Mouse (Mus musculus) adrenal gland, adult 8-10 months (tissue): ENCODE results near the gene Coq10b. TPM values are rescaled to one million over a fixed set of nuclear protein-coding genes. Genes with fewer than 3 reads are reported as not detected.
A peak's percentile ranks its signal among the peaks of the same experiment; 100 is the strongest.
"Not testable (repeated sequence)": the region's sequence is repeated elsewhere in the genome, so short reads cannot be mapped to it uniquely, and the experiment has no call there.

ENCODE experiments used
- DNase-seq: peaks from one replicate; pipeline ENCODE4 v3.0.0; 2022
- total RNA-seq, 4 experiments: library from RNA; stranded (reverse); gene quantifications; 2 replicates each; pipeline ENCODE4 v1.2.4; 2022

Coq10b gene
- total RNA-seq, 4 experiments from 2014 or later: 100 to 138 (median 107) TPM

DNA sequence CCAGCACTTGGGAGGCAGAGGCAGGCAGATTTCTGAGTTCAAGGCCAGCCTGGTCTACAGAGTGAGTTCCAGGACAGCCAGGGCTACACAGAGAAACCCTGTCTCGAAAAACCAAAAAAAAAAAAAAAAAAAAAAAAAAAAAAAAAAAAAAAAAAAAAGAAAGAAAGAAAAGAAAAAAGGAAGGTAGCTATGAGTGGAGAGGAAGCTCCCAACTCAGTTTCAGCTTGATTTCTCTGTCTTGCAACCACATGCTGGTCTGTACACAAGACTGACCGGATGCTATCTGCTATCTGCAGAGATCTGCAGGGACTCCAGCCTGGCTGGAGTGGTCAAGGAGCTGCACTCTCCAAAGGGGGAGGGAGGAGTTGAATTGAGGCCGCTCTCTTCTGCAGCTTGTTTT is 5.8 kb downstream of the Coq10b start:
- DNase-seq: not testable (repeated sequence)

DNA sequence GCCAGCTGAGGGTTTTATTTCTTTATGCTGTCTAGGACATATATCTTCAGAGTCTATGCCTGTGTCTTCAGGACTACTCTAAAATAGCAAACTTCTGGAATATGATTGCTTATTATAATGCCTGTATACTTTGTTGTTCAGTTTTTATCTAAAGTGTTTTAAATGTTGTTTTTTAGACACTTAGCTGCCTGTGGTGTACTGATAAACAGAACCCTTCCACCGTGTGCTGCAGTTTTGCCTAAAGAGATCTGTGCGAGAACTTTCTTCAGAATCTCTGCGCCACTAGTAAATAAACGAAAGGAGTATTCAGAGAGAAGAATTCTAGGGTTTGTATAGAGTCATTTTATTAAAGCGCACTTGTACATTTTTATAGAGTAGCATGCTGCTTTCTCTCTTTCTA is 8.5 kb downstream of the Coq10b start:
- DNase-seq: no peak

DNA sequence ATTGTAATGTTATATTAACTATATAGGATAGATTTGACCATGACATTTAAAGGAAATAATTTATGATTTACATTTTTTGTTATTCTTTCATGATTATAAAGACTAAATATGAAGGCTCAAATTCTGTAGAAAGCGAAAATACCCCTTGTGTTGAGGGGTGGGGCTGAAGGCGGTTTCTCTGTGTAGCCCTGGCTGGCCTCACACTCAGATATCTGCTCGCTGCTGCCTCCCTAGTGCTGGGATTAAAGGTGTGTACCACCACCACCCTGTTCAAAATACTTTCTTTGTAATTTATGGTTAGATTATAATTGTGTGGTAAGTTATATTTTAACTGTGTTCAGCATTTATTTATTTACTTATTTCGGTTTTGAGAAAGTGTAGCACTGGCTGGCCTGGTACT is 9.2 kb downstream of the Coq10b start:
- DNase-seq: no peak

DNA sequence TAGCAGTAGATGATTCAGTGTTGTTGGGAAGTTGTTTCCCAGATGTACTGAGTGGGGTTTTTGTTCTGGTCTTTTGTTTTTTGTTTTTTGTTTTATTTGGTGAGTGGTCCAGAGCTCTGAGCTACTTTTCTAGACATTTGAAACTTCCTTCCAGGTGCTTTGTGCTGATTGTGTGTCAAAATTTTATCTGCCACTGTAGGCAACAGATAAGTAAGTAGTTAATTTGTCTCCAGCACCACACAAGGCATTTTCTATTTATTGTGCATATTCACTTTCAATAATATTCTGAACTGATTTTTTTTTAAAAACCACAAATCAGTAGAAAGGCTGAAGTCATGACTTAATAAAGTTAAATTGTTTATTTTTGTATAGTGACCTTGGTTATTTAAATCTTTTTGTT is 19.8 kb downstream of the Coq10b start:
- not testable (repeated sequence) for DNase-seq

DNA sequence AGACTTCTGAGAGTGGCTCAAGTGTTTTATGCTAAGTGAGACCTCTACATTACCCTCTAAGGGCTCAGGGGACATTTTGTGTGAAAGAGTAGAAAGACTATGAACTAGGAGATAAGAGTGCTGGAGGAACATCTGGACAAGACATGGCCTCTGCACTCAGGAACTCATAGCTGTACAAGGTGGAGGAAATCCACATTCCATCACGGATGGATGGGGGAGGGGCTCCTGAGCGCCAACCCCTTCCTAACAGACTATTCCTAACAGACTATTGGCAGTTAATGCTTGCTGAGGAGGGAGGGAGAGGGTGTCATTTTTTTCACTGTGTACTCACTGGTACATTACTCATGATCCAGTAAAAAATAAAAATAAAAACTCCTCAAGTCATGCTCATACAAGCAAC is 22.2 kb downstream of the Coq10b start:
- no peak for DNase-seq

DNA sequence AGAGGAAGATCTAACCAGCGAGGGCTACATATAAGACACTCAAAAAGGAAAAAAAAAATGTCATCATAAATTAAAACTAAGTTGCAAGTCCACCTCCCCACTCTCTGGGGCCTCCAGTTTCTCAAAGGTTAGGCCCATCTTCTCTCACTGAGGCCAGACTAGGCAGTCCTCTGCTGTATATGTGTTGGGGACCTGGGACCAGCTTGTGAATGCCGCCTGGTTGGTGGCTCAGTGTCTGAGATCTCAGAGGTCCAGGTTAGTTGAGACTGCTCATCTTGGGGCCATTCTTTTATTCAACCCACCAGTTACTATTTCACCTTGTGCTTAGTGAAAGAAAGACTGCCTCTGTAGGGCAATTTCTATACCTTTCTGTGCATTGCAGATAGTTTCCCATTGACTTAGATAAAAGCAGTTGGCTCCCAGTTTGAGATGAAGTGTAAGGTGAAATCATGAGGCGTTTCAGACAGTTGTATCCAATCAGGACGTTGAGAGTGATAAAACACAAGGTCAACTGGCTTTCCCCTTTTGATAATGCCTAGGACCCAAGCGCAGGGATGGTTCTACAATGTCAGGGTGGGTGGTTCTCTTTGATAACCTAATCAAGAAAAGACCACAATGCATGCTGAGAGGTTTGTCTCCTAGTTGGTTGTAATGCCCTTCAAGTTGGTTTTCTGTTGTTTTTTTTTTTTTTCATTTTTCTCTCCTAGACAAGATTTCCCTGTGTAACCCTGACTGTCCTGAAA is 23.3 kb downstream of the Coq10b start:
- DNase-seq: no peak

DNA sequence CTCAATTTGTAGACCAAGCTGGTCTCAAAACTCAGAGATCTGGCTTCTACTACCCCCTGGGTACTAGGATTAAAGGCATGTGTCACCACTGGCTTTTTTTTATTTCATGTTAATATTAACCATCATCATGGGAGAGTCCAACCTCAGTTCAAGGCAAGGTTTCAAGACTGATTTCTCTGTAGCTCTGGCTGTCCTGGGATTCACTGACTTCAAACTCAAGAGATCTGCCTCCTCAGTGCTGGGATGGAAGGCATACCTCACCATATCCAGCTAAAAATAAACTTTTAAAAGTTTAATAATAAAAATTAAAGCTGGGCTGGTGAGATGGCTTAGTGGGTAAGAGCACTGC is 23.8 kb downstream of the Coq10b start:
- DNase-seq: no peak

DNA sequence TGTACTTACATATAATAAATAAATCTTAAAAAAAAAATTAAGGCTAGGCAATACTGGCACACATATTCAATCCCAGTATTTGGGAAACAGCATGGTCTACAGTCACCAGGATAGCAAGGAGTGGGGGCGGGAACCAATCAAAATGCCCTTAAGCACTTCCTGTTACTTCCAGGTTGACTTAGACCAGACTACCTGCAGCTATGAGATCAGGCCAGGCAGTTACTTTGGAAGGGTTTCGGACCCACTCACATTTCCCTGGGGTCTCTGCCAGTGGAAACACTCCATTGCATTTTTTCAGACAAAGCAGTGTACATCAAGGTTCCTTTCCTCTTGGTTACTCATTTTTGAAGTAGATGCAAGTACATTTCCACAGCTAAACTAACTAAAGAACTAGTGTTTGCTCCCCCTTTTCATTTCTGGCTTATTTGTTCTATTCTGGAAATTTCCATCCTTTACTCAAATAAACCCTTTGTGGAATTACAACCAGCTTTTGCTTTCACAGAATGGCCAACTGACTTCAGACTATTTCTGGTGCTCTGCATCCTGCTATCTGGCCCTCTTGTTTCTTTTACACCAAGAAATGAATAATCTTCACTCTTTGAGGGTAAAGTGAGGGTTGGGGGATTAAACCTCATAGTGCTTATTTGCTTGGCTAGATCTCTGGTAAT is 24.4 kb downstream of the Coq10b start:
- no peak for DNase-seq

DNA sequence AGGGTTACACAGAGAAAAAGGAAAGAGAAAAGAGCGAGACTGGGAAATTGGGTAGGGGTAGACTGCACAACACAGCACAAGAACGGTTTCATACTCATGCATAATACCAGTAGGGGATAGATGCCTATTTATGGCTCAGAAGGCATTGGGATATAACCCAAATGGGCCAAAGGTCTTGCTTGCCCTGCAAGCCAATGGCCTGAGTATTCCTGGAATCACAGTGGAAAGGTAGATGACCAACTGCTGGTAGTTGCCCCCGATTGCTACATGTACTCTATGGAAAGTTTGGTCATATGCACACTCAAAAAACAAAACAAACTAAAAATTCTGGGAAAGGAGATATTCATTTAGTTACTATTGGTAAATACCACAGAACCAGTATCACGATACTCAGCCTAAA is 27.1 kb downstream of the Coq10b start:
- DNase-seq: no peak

DNA sequence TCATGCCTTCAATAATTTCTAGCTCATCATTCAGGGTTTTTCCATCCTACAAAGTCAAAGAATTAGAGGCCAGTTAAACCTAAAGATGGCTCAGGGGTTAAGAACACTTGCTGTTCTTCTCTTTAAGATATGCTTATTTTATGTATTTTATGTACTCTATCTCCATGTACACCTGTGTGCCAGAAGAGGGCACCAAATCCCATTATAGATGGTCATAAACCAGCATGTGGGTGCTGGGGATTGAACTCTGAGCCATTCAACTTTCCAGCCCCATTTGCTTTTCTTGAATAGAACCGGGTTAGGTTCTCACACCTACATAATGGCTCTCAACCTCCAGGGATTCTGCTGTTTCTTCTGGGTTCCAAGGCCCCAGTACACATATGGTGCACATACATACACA is 29.5 kb downstream of the Coq10b start:
- DNase-seq: no peak

DNA sequence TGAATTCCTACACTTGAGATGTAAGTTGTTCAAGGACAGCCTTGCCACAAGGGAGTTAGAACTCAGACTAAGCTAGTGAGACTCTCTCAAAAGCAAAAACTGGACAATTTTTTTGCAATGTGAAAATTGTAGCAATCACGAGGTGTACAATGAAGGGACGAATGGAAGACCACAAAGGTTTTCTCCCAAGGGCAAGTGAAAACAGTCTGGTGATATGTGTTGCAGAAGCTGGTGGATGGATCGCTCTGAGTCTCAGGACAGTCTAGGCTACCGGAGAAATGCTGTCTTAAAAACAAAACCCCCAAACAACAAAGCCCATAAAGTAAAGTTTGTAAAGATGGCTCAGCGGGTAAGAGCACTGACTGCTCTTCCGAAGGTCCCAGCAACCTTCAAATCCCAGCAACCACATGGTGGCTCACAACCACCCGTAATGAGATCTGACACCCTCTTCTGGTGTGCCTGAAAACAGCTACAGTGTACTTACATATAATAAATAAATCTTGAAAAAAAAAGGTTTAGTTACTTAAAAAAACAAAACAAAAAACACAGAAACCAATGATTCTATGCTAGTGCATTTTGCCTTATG is 33.3 kb downstream of the Coq10b start:
- DNase-seq: no peak

DNA sequence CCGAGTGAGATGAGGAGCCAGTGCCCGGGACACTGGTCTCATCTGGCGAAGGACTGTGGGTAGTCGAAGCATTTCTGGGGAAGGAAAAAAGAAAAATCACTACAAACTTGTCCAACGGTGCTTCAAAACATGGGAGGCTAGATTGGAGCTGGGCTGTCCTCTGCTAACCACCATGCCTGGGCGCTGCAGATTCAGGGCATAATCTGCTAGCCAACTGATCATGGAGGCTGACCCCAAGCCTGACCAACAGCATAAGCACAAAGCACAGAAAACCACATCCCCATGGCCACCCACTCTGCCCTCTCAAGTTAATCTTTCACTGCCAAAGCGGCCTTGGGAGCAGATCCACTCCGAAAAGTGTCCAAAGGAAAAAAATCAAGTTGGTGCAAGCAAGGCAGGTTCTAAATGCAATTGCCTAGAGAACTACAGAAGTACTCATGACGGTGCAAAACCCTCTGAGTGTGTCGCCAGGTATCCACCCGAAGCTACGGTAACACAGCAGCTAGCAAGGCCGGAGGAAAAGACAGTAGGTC is 34.4 kb downstream of the Coq10b start:
- DNase-seq: no peak

DNA sequence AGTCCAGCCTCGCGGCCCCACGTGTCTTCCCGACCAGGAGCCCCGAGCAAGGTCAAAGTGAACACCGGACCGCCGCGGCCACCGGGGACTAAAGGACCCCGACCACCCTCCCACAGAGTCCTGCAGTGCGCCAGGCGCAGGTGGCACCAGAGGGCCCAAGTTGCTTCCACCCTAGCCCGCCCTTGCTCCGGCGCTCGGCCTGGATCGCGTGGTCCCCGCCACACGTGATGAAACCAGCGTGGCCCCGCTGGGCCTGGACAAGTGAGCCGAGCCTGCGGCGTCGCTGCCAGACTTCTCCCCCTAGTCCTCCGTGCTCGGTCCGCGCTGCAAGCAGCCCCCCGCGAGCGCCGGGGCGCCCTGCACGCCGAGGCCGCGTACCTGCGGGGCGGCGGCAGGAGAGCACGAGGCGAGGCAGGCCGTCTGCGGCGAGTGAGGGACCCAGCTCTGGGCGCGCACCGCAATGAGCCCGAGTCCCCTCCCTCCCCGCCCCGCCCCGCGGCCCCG is 34.9 kb downstream of the Coq10b start:
- DNase-seq: peak; percentile 65

DNA sequence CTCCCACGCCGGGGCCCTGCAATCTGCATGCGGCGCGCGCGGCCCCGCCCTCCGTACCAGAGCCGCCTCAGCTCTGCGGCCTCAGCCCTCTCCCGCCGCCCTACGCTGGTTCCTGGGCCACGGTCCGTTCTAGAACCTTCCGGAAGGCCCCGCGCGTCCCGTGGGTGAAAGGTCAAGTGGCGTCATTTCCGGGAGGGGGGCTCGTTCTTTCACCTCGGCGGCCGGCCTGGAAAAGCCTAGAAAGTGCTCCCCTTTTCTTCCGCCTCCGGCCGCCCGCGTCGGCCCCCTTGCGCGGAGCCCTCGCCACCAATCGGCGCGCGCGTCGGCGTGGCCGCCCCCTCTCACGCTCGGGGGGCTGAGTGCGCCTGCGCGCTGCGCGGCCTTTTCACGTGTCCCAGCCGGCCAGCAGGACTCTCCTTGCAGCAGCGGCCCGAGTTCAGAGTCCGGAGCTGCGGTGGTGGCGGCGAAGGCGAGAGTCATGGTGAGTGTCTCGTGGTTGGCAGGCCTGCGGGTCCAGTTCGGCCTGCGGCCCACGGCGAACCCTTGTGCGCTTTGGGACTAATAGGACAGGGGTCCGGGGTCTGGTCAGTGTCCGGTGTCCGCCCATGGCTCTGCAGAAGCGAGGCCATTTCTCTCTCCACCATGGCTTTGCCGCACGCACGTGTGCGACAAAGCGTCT is 35.5 kb downstream of the Coq10b start, which contains the start of the genes Hspe1 and Hspd1:
Hspe1 (plus strand) TSS at position 201 of the 679 bp plus-strand sequence.
Hspd1 (minus strand) TSS at position 312 of the 679 bp plus-strand sequence.
- DNase-seq: peak; percentile 98

DNA sequence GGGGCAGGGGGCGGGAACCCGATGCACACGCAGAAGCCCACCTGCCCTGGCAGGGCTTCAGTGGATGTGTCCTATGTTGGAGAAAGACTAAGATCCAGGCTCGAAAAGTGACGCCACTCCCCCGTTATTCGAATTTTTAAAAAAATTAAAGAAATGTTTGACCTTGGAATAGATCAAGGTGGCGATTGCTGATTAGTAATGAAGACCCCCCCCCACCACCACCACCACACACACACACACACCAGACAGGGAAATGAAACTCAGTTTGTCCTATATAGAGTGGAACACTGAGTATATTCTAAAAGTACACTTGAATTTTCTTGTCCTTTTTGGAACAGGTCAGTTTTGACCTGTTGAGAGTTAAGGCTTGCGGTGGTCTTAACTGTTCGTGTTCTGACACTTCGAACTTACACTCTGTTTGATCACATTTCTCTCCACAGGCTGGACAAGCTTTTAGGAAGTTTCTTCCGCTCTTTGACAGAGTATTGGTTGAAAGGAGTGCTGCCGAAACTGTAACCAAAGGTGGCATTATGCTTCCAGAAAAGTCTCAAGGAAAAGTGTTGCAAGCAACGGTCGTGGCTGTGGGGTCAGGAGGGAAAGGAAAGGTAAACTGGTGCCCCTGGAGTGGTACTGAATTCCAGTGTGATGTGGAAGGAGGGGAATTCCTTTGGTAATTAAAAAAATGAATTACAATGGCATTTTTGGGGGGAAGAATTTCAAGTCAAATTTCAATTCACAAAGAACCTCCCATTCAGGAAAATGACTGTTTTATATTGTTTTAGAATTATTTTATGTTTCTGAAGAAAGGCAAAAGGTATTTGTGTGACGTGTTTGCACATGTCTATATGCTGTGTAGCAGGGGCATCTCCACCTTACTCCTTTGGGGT is 36.3 kb downstream of the Coq10b start:
- no peak for DNase-seq

DNA sequence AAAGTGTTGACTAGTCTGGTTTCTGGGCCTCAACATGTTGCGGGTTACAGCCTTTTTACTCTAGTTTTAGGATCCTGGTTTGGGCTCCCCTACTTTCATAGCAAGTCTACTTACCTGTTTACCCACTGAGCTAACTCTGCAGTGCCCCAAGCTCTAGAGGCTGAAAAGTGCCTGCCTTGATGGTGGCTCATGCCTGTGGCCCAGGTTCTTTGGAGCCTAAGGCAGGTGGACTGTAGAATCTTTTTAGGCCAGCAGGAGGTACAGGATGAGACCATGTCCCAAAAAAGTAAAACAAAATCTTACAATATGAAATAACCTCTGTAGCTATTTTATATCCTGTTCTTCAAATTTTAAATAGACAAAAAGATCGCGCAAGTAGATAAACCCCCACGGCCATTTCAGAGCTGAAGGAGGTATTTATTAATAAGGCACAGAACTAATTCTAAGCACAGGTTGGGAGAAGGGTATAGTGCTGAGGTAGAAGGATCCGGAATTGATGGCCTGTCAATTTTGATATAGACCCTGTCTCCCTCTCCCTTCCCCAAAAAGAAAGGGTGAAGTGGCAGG is 37.0 kb downstream of the Coq10b start:
- DNase-seq: no peak

DNA sequence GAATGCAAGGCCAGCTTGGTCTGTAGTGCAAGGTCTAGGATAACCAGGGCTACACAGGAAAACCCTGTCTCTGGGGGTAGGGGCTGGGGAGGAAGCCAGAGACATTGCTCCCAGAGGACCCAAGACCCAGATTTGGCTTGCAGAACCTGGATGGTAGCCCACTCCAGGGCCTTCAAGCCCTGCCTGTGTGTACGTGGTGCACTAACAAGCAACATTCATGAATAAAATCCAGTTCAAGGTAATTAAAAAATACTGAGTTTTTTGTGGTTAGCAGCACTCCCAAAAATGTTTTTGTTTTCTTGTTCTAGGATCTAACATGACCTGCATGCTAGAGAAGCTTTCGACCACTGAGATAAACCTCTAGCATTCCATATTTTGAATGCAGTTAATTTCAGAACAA is 39.5 kb downstream of the Coq10b start:
- no peak for DNase-seq

DNA sequence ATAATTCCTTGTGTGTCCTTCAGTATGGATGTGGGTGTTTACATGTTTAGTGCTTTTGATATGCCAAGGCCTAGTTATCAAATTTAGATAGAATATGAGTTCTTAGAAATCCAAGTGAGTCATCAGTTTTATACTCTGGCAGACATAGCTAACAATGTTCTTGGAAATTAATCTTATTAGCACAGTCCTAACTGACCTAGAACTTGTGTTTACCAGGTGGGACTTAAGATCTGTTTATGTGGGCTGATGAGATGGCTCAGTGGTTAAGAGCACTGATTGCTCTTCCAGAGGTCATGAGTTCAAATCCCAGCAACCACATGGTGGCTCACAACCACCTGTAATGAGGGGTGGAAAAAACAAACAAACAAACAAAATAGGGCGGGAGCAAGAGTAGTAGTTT is 39.9 kb downstream of the Coq10b start:
- no peak for DNase-seq

DNA sequence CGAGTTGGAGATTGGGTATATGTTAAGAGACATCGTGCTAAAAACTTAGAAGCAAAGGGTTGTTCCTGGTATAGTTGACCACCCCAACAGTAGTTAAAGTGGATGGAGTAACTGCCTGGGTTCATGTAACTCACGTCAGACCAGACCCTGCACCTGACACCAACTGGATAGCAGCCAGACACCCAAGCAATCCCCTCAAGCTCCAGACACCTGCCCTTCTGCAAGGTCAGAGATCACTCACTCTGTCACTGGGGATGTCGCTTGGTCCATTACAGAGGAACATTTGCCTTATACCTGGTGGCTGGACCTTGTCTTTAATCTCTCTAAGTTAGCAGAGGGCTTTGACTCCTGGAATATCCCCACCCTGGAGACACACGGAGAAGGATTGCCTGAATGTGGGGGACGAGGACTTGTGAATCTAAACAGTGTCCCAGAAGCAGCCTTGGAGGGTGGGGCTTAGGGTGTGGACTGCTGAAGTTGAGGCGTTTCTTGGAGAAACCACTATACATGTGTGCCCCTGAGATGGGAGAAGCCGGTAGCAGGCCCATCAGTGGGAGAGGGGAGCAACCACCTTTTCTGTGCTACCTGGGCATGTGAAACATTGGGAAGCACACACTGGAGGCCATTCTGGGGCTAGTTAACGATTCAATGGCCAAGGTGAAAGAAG is 54.5 kb downstream of the Coq10b start:
- no peak for DNase-seq

DNA sequence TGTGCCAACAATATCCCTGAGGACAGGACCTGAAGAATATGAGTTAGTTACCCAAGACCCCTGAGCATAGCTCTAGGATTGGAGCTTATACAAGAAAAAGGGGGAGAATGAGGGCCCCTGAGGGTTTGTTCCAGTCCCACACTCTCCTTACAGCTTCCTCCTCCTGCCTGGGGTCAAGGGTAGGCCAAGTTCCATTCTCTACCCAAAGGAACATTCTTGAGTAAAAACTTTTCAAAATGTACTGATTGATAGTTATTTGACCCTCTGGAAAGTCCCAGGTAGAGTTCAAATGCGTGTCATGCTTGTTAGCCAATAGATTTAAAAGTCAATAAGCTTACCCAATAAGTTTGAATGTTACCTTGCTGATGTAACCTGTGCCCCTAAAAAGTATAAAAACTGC is 55.1 kb downstream of the Coq10b start:
- no peak for DNase-seq

DNA sequence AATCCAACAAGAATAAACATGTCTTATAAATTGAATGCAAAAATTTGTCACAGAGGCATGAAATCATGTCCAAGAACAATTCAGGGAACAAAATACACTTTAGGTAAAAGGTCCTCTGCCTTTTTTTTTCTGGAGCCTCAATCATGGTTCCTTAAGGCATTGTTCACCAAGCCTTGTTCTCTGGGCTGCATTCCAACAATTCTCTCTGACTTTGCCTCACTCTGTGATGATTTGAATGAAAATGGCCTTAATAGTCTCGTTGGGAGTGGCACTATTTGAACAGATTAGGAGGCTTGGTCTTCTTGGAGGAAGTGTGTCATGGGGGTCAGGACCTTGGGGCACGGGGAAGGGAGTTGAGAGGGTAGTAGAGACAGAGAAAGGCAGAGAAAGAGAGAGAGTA is 55.9 kb downstream of the Coq10b start:
- no peak for DNase-seq
